Mouse (Mus musculus): ENCODE data around the gene 2310030G06Rik. TPM values are rescaled to one million over a fixed set of nuclear protein-coding genes. Genes with fewer than 3 reads are reported as not detected.

2310030G06Rik gene
- polyA plus RNA-seq, 1 experiment from 2014 or later, result 2.5 TPM

- H3K4me3 ChIP-seq, result peak within 1 kb of the TSS; percentile 26
- no peaks in the 10 kb centered on the region for H3K9me3 ChIP-seq (replicated peaks)
- no peaks in the 10 kb centered on the region for H3K36me3 ChIP-seq
- ATAC-seq (ENCODE audit: low FRiP score), result peak; percentile 97
- H3K27ac ChIP-seq, result no peak within 1 kb of the TSS
- WGBS, result 12% methylated on average over 36 of the region's 36 CpGs
- H3K4me1 ChIP-seq, result peaks cover 9% of the 10 kb centered on the region
- peak within 1 kb of the TSS; percentile 54 for H3K4me2 ChIP-seq (replicated peaks)
- H3K9ac ChIP-seq, result peak within 1 kb of the TSS; percentile 39; the same call in 1 of the 2 replicates
- H3K27me3 ChIP-seq, result no peaks in the 10 kb centered on the region
Observed at GRCm38 (mm10) chr9:50738914-50739870, 7.1 kb downstream of the 2310030G06Rik start, which contains the start of gene Dixdc1. Gene Dixdc1 (minus strand): TSS chr9:50739517.

GRCm38 (mm10) chr9:50734989-50735388 is 11.3 kb downstream of the 2310030G06Rik start:
- WGBS, result 6% methylated on average over 9 of the region's 9 CpGs
- ATAC-seq (ENCODE audit: low FRiP score), result no peak
- no peak overlapping the region for H3K4me3 ChIP-seq

DNA sequence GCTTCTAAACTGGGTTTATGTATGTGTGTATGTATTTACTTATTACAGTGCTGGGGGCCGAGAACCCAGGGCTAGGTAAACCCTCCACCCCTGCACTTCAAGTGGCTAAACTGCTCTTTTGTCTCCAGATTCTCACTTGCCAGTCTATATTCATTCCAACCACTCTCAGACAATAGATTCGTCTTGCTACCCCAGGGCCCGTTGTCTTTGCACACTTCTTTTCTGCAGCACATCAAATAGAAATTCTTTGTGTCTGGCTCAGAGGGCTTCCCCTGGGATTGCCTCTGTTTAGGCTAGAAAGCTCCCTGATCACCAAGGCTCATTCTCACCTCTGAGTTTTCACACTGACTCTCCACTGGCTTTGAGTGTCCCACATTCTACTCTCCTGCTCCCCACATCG is 13.8 kb downstream of the 2310030G06Rik start:
- H3K4me2 ChIP-seq (replicated peaks), result no peak overlapping the region
- WGBS, result 9% methylated on average over 4 of the region's 4 CpGs
- no peak overlapping the region for H3K9ac ChIP-seq
- H3K9me3 ChIP-seq (replicated peaks), result no peaks in the 10 kb centered on the region
- H3K36me3 ChIP-seq, result no peaks in the 10 kb centered on the region
- no peak overlapping the region for H3K4me3 ChIP-seq
- H3K27me3 ChIP-seq, result no peaks in the 10 kb centered on the region; the same call in 1 of the 2 replicates
- ATAC-seq (ENCODE audit: low FRiP score), result no peak
- H3K27ac ChIP-seq, result peak overlapping the region; percentile 49; the same call in 1 of the 2 replicates
- peaks cover 16% of the 10 kb centered on the region for H3K4me1 ChIP-seq

More at GRCm38 (mm10) chr9:50734989-50735388, 11.3 kb downstream of the 2310030G06Rik start:
- no peaks in the 10 kb centered on the region for H3K36me3 ChIP-seq
- peak overlapping the region; percentile 34 for H3K4me2 ChIP-seq (replicated peaks)
- no peak overlapping the region for H3K27ac ChIP-seq
- H3K9ac ChIP-seq, result no peak overlapping the region
- no peaks in the 10 kb centered on the region for H3K9me3 ChIP-seq (replicated peaks)
- peaks cover 21% of the 10 kb centered on the region for H3K4me1 ChIP-seq
- no peaks in the 10 kb centered on the region; the same call in 1 of the 2 replicates for H3K27me3 ChIP-seq

- WGBS, result 54% methylated on average over 4 of the region's 4 CpGs
- Histone ChIP-seq H3K4me3 (no peak overlapping the region), H3K9ac (no peak overlapping the region), H3K9me3 (replicated peaks) (no peaks in the 10 kb centered on the region), H3K4me2 (replicated peaks) (no peak overlapping the region), H3K36me3 (no peaks in the 10 kb centered on the region), H3K4me1 (peaks cover 44% of the 10 kb centered on the region), H3K27me3 (no peaks in the 10 kb centered on the region; the same call in 1 of the 2 replicates), H3K27ac (no peak overlapping the region)
- ATAC-seq (ENCODE audit: low FRiP score), result no peak
Observed at GRCm38 (mm10) chr9:50729600-50729999, 16.7 kb downstream of the 2310030G06Rik start.

- H3K4me3 ChIP-seq, result peak overlapping the region; percentile 53
- peak overlapping the region; percentile 82 for H3K4me2 ChIP-seq (replicated peaks)
- H3K4me1 ChIP-seq, result peaks cover 54% of the 10 kb centered on the region
- H3K9me3 ChIP-seq (replicated peaks), result no peaks in the 10 kb centered on the region
- no peaks in the 10 kb centered on the region for H3K36me3 ChIP-seq
- H3K9ac ChIP-seq, result peak overlapping the region; percentile 82
- H3K27me3 ChIP-seq, result no peaks in the 10 kb centered on the region
- under 1% methylated on average over 45 of the region's 45 CpGs for WGBS
- peak; percentile 96 for ATAC-seq (ENCODE audit: low FRiP score)
- peak overlapping the region; percentile 86 for H3K27ac ChIP-seq
Observed at GRCm38 (mm10) chr9:50727925-50728651, 18.2 kb downstream of the 2310030G06Rik start.

GRCm38 (mm10) chr9:50727171-50727924 is 19.0 kb downstream of the 2310030G06Rik start:
- Histone ChIP-seq H3K27ac (peak overlapping the region; percentile 86), H3K27me3 (no peaks in the 10 kb centered on the region), H3K4me1 (peaks cover 53% of the 10 kb centered on the region), H3K4me2 (replicated peaks) (peak overlapping the region; percentile 82), H3K9me3 (replicated peaks) (no peaks in the 10 kb centered on the region), H3K4me3 (peak overlapping the region; percentile 53), H3K36me3 (no peaks in the 10 kb centered on the region), H3K9ac (peak overlapping the region; percentile 82)
- no peak; the same call in 1 of the 2 replicates for ATAC-seq (ENCODE audit: low FRiP score)
- WGBS, result 2% methylated on average over 30 of the region's 30 CpGs

DNA sequence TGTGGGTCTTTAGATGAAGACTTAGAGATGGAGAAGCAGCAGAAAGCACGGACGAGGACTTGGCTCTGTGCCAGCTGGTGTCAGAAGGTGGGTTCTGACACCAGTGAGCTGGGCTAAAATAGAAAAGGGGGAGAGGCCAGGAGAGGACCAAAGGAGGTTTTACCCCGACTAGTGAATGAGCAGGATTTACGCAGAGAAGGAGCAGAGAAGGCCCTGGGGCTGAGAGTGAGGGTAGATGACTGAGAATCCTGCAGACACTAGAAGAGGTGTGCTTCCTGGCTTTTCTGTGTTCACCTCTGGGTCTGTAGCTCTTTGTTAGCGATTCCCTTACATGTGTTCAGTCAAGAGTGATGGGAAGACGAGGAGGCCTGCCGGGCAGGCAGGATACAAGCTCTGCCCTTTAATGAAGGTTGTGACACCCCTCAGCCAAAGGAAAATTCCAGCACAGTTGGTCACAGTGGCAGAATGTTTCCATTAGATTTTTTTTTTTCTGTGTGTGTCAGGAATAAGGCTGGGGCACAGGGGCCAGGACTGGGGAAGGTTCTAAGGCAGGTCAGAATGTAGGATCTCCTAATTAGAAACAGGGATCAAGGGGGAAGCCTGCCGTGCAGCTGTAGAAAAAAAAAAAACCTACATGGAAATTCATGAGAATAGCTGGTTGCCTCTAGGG is 20.3 kb downstream of the 2310030G06Rik start:
- Histone ChIP-seq H3K36me3 (no peaks in the 10 kb centered on the region), H3K9me3 (replicated peaks) (no peaks in the 10 kb centered on the region), H3K27ac (peak overlapping the region; percentile 86), H3K4me2 (replicated peaks) (peak overlapping the region; percentile 82), H3K4me1 (peaks cover 58% of the 10 kb centered on the region), H3K9ac (peak overlapping the region; percentile 82; the same call in 1 of the 2 replicates), H3K27me3 (no peaks in the 10 kb centered on the region), H3K4me3 (peak overlapping the region; percentile 53)
- ATAC-seq (ENCODE audit: low FRiP score), result no peak
- WGBS, result 28% methylated on average over 8 of the region's 8 CpGs

DNA sequence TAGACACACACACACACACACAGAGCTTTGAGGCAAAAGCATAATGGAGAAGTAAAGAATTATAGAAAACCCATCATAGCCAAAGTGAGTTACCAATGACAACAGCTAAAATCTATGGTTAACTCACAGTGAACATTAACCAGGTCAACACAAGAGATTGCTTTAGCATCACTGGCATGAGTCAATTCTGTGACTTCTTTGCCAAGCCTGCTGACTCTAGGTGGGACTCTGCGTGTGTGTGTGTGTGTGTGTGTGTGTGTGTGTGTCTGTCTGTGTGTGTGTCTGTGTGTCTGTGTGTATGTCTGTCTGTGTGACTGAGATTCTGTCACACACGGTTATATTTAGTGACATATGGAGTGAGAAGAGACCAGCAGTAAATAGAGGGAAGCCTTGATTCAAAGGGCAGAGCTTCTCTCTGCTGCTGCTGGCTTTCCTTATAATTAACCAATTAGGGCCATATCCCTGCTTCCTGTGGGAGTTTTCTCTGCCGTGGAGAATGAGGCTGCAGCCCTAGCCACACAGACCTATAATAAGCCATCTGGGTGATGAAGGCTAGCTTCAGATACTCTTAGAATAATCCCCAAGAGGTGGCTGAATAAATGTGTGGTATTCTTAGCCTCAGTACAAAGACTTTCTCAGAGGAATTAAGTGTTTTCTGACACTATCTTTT is 21.5 kb downstream of the 2310030G06Rik start:
- Histone ChIP-seq H3K4me3 (no peak overlapping the region), H3K4me2 (replicated peaks) (peak overlapping the region; percentile 82), H3K4me1 (peaks cover 60% of the 10 kb centered on the region), H3K27ac (peak overlapping the region; percentile 73), H3K9ac (peak overlapping the region; percentile 45; the same call in 1 of the 2 replicates), H3K36me3 (no peaks in the 10 kb centered on the region), H3K27me3 (no peaks in the 10 kb centered on the region), H3K9me3 (replicated peaks) (no peaks in the 10 kb centered on the region)
- 50% methylated on average over 3 of the region's 3 CpGs for WGBS
- no peak for ATAC-seq (ENCODE audit: low FRiP score)

DNA sequence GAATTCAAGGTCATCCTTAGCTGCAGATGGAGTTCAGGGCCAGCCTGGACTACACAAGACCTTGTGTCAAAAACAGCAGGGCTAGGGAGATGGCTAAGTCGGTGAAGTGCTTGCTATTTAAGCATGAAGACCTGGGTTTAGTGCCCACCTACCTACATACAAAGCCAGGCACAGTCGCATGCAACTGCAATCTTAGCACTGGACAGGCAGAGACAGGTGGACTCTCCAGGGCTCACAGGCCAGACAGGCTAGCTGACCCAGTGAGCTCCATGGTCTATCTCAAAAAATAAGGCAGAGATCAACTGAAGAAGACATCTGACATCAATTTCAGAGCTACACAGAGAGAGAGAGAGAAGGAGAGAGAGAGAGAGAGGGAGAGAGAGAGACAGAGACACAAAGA is 22.2 kb downstream of the 2310030G06Rik start:
- ATAC-seq (ENCODE audit: low FRiP score), result no peak
- H3K9me3 ChIP-seq (replicated peaks), result no peaks in the 10 kb centered on the region
- 0 out of 2 replicates have a peak, but pooled peaks cover 3% of the 10 kb centered on the region for H3K36me3 ChIP-seq
- H3K9ac ChIP-seq, result no peak overlapping the region
- peak overlapping the region; percentile 82 for H3K4me2 ChIP-seq (replicated peaks)
- WGBS, result 87% methylated on average over 2 of the region's 2 CpGs
- peaks cover 60% of the 10 kb centered on the region for H3K4me1 ChIP-seq
- peak overlapping the region; percentile 73 for H3K27ac ChIP-seq
- no peak overlapping the region for H3K4me3 ChIP-seq
- no peaks in the 10 kb centered on the region for H3K27me3 ChIP-seq

- 73% methylated on average over 7 of the region's 7 CpGs for WGBS
- peaks cover 60% of the 10 kb centered on the region for H3K4me1 ChIP-seq
- no peaks in the 10 kb centered on the region for H3K27me3 ChIP-seq
- no peak overlapping the region for H3K4me3 ChIP-seq
- no peak overlapping the region for H3K9ac ChIP-seq
- H3K9me3 ChIP-seq (replicated peaks), result no peaks in the 10 kb centered on the region
- no peak overlapping the region for H3K4me2 ChIP-seq (replicated peaks)
- H3K27ac ChIP-seq, result peak overlapping the region; percentile 35; the same call in 1 of the 2 replicates
- no peak for ATAC-seq (ENCODE audit: low FRiP score)
- H3K36me3 ChIP-seq, result 0 out of 2 replicates have a peak, but pooled peaks cover 4% of the 10 kb centered on the region
Observed at GRCm38 (mm10) chr9:50723406-50723805, 22.9 kb downstream of the 2310030G06Rik start.
